ENCODE assay signal across 9 mouse cellular contexts in genomic region chr19:8569453-8569863, GRCm38 (mm10). TPM values are rescaled to one million over a fixed set of nuclear protein-coding genes. Genes with fewer than 3 reads are reported as not detected.
A peak's percentile ranks its signal among the peaks of the same experiment; 100 is the strongest.
DNase-seq lines count a peak whose midpoint lies in the region; ATAC-seq and TF ChIP-seq lines count a peak whose summit lies in the region.
"Had no signal": no experiment of that assay in that cellular context is flagged by ENCODE, and none has a peak within 500 bp of the region (broad histone marks: within the 10 kb centered on the region; RNA-seq: fewer than 3 reads in every experiment).

No protein-coding gene starts in this region.

- no peak for TF ChIP-seq POLR2A in bone marrow, adult 2 months (IDR thresholded peaks at IDR 0.05; ENCODE audit: borderline replicate concordance, control insufficient read depth, low read depth, low read length)

- TF ChIP-seq CTCF in bone marrow, adult 2 months (IDR thresholded peaks at IDR 0.05; ENCODE audit: control insufficient read depth, insufficient read depth, low read length): peak; percentile 28; the same call in 1 of the 2 replicates
- peak; percentile 75 for TF ChIP-seq CTCF in kidney, postnatal 0 days (IDR thresholded peaks at IDR 0.05; ENCODE audit: low read depth)

- H3K4me2 ChIP-seq in kidney, postnatal 0 days (ENCODE audit: low read length): peak overlapping the region; percentile 53

- no peak overlapping the region for H3K27ac ChIP-seq in bone marrow, adult 2 months (ENCODE audit: control insufficient read depth, insufficient read depth, low read depth, low read length, poor library complexity)
- H3K27ac ChIP-seq in kidney, postnatal 0 days: no peak overlapping the region

- WGBS in bone marrow, adult 2 months: 31% methylated on average over 14 of the region's 14 CpGs
- 7% methylated on average over 14 of the region's 14 CpGs for WGBS in kidney, postnatal 0 days

- H3K4me3 ChIP-seq in bone marrow, adult 2 months (replicated peaks; ENCODE audit: control insufficient read depth, low read depth, low read length): no peak overlapping the region
- no peak overlapping the region; the same call in 1 of the 2 replicates for H3K4me3 ChIP-seq in kidney, postnatal 0 days (replicated peaks; ENCODE audit: low read depth, low read length)

- no peaks in the 10 kb centered on the region for H3K9me3 ChIP-seq in kidney, postnatal 0 days (replicated peaks; ENCODE audit: low read length)

- no peak overlapping the region for H3K9ac ChIP-seq in kidney, postnatal 0 days (ENCODE audit: low read depth, low read length)

- peaks cover 1% of the 10 kb centered on the region; the same call in 1 of the 2 replicates for H3K4me1 ChIP-seq in bone marrow, adult 2 months (ENCODE audit: control insufficient read depth, insufficient read depth, low read length)
- H3K4me1 ChIP-seq in kidney, postnatal 0 days (replicated peaks; ENCODE audit: insufficient read depth, low read length): no peaks in the 10 kb centered on the region

- peak; percentile 59 for DNase-seq in kidney, adult 18-20 months
- no peak for DNase-seq in kidney, adult 11 months
- peak; percentile 57 for DNase-seq in kidney, postnatal 0 days (ENCODE audit: low spot score)
- peak; percentile 58 for DNase-seq in testis, postnatal 10 days (ENCODE audit: low spot score)
- no peak for DNase-seq in cerebellum, adult 9-11 months

- ATAC-seq in granulocyte monocyte progenitor cell, adult 5-6 weeks (replicated peaks; ENCODE audit: poor library complexity, severe bottlenecking): peak; percentile 67
- ATAC-seq in kidney, postnatal 0 days (replicated peaks; ENCODE audit: low FRiP score, low read depth): peak; percentile 42
- ATAC-seq in megakaryocyte-erythroid progenitor cell, adult 5-6 weeks (replicated peaks; ENCODE audit: low FRiP score, low TSS enrichment, poor library complexity, severe bottlenecking): peak; percentile 18; the same call in 1 of the 2 replicates

- no peaks in the 10 kb centered on the region for H3K36me3 ChIP-seq in kidney, postnatal 0 days (ENCODE audit: insufficient read depth, low read length)

- H3K27me3 ChIP-seq in kidney, postnatal 0 days (ENCODE audit: insufficient read depth, low read length): no peaks in the 10 kb centered on the region

RNA-seq across cellular contexts. Expression of gene Slc22a8, which starts 21.6 kb away (rescaled TPM):
- polyA plus RNA-seq in bone marrow, adult 2 months (2011; ENCODE audit: insufficient read depth, insufficient read length, low replicate concordance, missing spikeins): 0.29 and 1.5 TPM in 2 replicates
- total RNA-seq in granulocyte monocyte progenitor cell, adult 5-6 weeks (2014; fragmentation: Nextera tagmentation): not detected in 2 replicates
- not detected in 2 replicates for total RNA-seq in granulocyte monocyte progenitor cell, adult 5-6 weeks (2017)
- polyA plus RNA-seq in kidney, postnatal 0 days (2015; fragmentation: Nextera tagmentation; extraction: Ambion mirVana): 19.2 and 25.5 TPM in 2 replicates
- not detected in 2 replicates for total RNA-seq in megakaryocyte-erythroid progenitor cell, adult 5-6 weeks (2014; fragmentation: Nextera tagmentation)
- not detected in 2 replicates for total RNA-seq in megakaryocyte-erythroid progenitor cell, adult 5-6 weeks (2017)

RNA-seq across cellular contexts. Expression of gene Slc22a6, which starts 48.4 kb away (rescaled TPM):
- 0.75 TPM in 1 of 2 replicates, not detected in the other for polyA plus RNA-seq in bone marrow, adult 2 months (2011; ENCODE audit: insufficient read depth, insufficient read length, low replicate concordance, missing spikeins)
- total RNA-seq in granulocyte monocyte progenitor cell, adult 5-6 weeks (2014; fragmentation: Nextera tagmentation): not detected in 2 replicates
- not detected in 2 replicates for total RNA-seq in granulocyte monocyte progenitor cell, adult 5-6 weeks (2017)
- polyA plus RNA-seq in kidney, postnatal 0 days (2015; fragmentation: Nextera tagmentation; extraction: Ambion mirVana): 73.8 and 93.1 TPM in 2 replicates
- not detected in 2 replicates for total RNA-seq in megakaryocyte-erythroid progenitor cell, adult 5-6 weeks (2014; fragmentation: Nextera tagmentation)
- not detected in 2 replicates for total RNA-seq in megakaryocyte-erythroid progenitor cell, adult 5-6 weeks (2017)
- polyA plus RNA-seq: liver, embryonic 16.5 days had no signal

Comparison
In these comparisons a context has a peak if more than half of its experiments do, and no peak if none do; other contexts are left out.
1. DNase-seq: peak in kidney, adult 18-20 months (single experiment), kidney, postnatal 0 days (single experiment) and testis, postnatal 10 days (single experiment); none in kidney, adult 11 months (single experiment) and cerebellum, adult 9-11 months (single experiment).
2. Peak in every context shown above with its lines, with median percentiles within 50 percentile points of each other: ATAC-seq.